Mouse (Mus musculus): ENCODE data around the gene Pex19.

Pex19 gene

DNA sequence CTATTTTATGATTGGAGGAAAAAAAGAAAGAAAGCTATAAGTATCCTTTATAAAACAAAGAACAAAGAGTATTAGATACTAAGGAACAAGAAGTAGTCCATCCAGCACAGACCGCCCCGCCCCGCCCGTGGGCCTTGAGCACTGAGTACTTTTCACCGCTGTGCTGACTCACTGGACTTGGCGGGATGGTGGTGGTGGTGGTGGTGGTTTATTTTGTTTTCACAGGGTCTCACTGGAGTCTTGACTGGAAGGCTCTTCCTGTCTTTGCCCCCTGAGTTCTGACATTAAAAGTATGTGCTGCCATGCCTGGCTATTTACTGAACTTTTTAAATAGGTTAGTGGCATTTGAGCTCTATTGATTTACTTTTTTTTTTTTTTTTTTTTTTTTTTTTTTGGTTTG is 56.5 kb downstream of the Pex19 start:
- no peak for DNase-seq (ENCODE audit: low spot score in 2 of 2)

DNA sequence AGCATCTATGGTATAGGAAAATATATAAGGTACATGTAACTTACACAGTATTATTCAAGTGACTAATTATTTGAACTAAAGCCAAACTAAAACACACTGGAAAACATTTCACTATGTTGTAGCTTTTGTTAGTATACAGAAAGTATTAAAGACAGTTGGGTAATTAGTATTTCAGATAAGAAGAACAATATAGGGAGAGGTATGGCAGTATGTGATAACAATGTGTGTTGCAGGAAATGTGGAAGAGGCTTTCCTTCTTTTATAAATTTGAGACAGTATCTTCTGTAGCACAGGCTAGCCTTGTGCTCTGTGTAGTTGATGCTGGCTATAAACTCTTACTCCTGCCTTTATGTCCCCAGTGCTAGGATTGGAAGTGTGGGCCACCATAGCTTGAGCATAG is 57.4 kb downstream of the Pex19 start:
- no peak for DNase-seq (ENCODE audit: low spot score in 2 of 2)

Measured in cerebellum, postnatal 4 days (tissue).